14 mouse cellular contexts compared by ENCODE assay signal in genomic region chr5:129533731-129534130, GRCm38 (mm10). TPM values are rescaled to one million over a fixed set of nuclear protein-coding genes. Genes with fewer than 3 reads are reported as not detected.
DNase-seq lines count a peak whose midpoint lies in the region; ATAC-seq and TF ChIP-seq lines count a peak whose summit lies in the region.
"Had no signal": no experiment of that assay in that cellular context is flagged by ENCODE, and none has a peak within 500 bp of the region (broad histone marks: within the 10 kb centered on the region; RNA-seq: fewer than 3 reads in every experiment).

No protein-coding gene starts in this region.

- H3K4me2 ChIP-seq in forebrain, embryonic 16.5 days (ENCODE audit: low read length) = no peak overlapping the region
- no peak overlapping the region for H3K4me2 ChIP-seq in forebrain, embryonic 12.5 days
- H3K4me2 ChIP-seq in intestine, embryonic 15.5 days (replicated peaks) = no peak overlapping the region
- no peak overlapping the region for H3K4me2 ChIP-seq in intestine, embryonic 16.5 days (ENCODE audit: low read depth, low read length)
- no peak overlapping the region for H3K4me2 ChIP-seq in stomach, postnatal 0 days (replicated peaks; ENCODE audit: low read depth)
- H3K4me2 ChIP-seq: hindbrain, embryonic 15.5 days; liver, embryonic 13.5 days had no signal

- no peaks in the 10 kb centered on the region for H3K9me3 ChIP-seq in forebrain, embryonic 16.5 days (ENCODE audit: control insufficient read depth, low read length)
- no peaks in the 10 kb centered on the region for H3K9me3 ChIP-seq in forebrain, embryonic 12.5 days
- no peaks in the 10 kb centered on the region for H3K9me3 ChIP-seq in intestine, embryonic 15.5 days
- H3K9me3 ChIP-seq in intestine, embryonic 16.5 days (ENCODE audit: control insufficient read depth, low read length) = no peaks in the 10 kb centered on the region
- H3K9me3 ChIP-seq in stomach, postnatal 0 days (ENCODE audit: control insufficient read depth, low read length) = no peaks in the 10 kb centered on the region
- H3K9me3 ChIP-seq: hindbrain, embryonic 15.5 days; liver, embryonic 13.5 days; megakaryocyte, embryonic 14.5 days had no signal

- TF ChIP-seq CTCF in stomach, postnatal 0 days (IDR thresholded peaks at IDR 0.05; ENCODE audit: low read depth) = no peak

- H3K27me3 ChIP-seq in forebrain, embryonic 16.5 days (replicated peaks; ENCODE audit: control insufficient read depth, insufficient read depth, low read length) = no peaks in the 10 kb centered on the region
- H3K27me3 ChIP-seq in forebrain, embryonic 12.5 days = no peaks in the 10 kb centered on the region
- no peaks in the 10 kb centered on the region for H3K27me3 ChIP-seq in intestine, embryonic 15.5 days (replicated peaks)
- H3K27me3 ChIP-seq in intestine, embryonic 16.5 days (replicated peaks; ENCODE audit: control insufficient read depth, insufficient read depth, low read length) = no peaks in the 10 kb centered on the region
- no peaks in the 10 kb centered on the region for H3K27me3 ChIP-seq in stomach, postnatal 0 days (ENCODE audit: control insufficient read depth, insufficient read depth, low read length)
- H3K27me3 ChIP-seq: hindbrain, embryonic 15.5 days; liver, embryonic 13.5 days; megakaryocyte, embryonic 14.5 days had no signal

- 95% methylated on average over 3 of the region's 3 CpGs for WGBS in forebrain, embryonic 16.5 days
- 92% methylated on average over 3 of the region's 3 CpGs for WGBS in forebrain, embryonic 12.5 days
- WGBS in intestine, embryonic 15.5 days = 74% methylated on average over 3 of the region's 3 CpGs
- 85% methylated on average over 3 of the region's 3 CpGs for whole genome bisulfite sequencing in intestine, embryonic 16.5 days
- 64% methylated on average over 3 of the region's 3 CpGs for WGBS in stomach, postnatal 0 days

- H3K9ac ChIP-seq in forebrain, embryonic 16.5 days (replicated peaks; ENCODE audit: low read depth, low read length) = no peak overlapping the region
- H3K9ac ChIP-seq in forebrain, embryonic 12.5 days = no peak overlapping the region
- H3K9ac ChIP-seq in intestine, embryonic 15.5 days = no peak overlapping the region
- no peak overlapping the region for H3K9ac ChIP-seq in intestine, embryonic 16.5 days (ENCODE audit: low read depth, low read length)
- no peak overlapping the region for H3K9ac ChIP-seq in stomach, postnatal 0 days (ENCODE audit: low read length)
- H3K9ac ChIP-seq: hindbrain, embryonic 15.5 days; liver, embryonic 13.5 days had no signal

- H3K27ac ChIP-seq in forebrain, embryonic 16.5 days (ENCODE audit: low read length) = peak overlapping the region; percentile 4; the same call in 1 of the 2 replicates
- H3K27ac ChIP-seq in forebrain, embryonic 12.5 days = no peak overlapping the region
- H3K27ac ChIP-seq in intestine, embryonic 15.5 days = no peak overlapping the region
- no peak overlapping the region; the same call in 1 of the 2 replicates for H3K27ac ChIP-seq in intestine, embryonic 16.5 days (ENCODE audit: low read length)
- peak overlapping the region; percentile 67 for H3K27ac ChIP-seq in stomach, postnatal 0 days (replicated peaks)
- H3K27ac ChIP-seq: hindbrain, embryonic 15.5 days; liver, embryonic 13.5 days had no signal

- TF ChIP-seq EP300 in stomach, postnatal 0 days (optimal IDR thresholded peaks at IDR 0.05) = no peak

- H3K36me3 ChIP-seq in forebrain, embryonic 16.5 days (ENCODE audit: control insufficient read depth, insufficient read depth) = peaks cover 2% of the 10 kb centered on the region; the same call in 1 of the 2 replicates
- H3K36me3 ChIP-seq in forebrain, embryonic 12.5 days (replicated peaks) = peaks cover 39% of the 10 kb centered on the region
- H3K36me3 ChIP-seq in intestine, embryonic 15.5 days = peaks cover 14% of the 10 kb centered on the region; the same call in 1 of the 2 replicates
- peaks cover 11% of the 10 kb centered on the region; the same call in 1 of the 2 replicates for H3K36me3 ChIP-seq in intestine, embryonic 16.5 days (ENCODE audit: control insufficient read depth, insufficient read depth, low read length)
- H3K36me3 ChIP-seq in stomach, postnatal 0 days (ENCODE audit: control insufficient read depth, insufficient read depth, low read length) = peaks cover 5% of the 10 kb centered on the region

- H3K4me3 ChIP-seq in forebrain, embryonic 16.5 days (replicated peaks; ENCODE audit: low read length) = no peak overlapping the region
- H3K4me3 ChIP-seq in forebrain, embryonic 12.5 days (replicated peaks) = no peak overlapping the region
- H3K4me3 ChIP-seq in intestine, embryonic 15.5 days (replicated peaks) = no peak overlapping the region
- H3K4me3 ChIP-seq in intestine, embryonic 16.5 days (ENCODE audit: low read length) = no peak overlapping the region
- no peak overlapping the region for H3K4me3 ChIP-seq in stomach, postnatal 0 days (ENCODE audit: low read depth, low read length)
- H3K4me3 ChIP-seq: hindbrain, embryonic 15.5 days; liver, embryonic 13.5 days had no signal

- no peak for ATAC-seq in forebrain, embryonic 16.5 days
- no peak for ATAC-seq in forebrain, embryonic 12.5 days (ENCODE audit: low FRiP score)
- ATAC-seq in intestine, embryonic 15.5 days = 0 out of 2 replicates have a peak, but pooled peaks have one; percentile 45
- ATAC-seq in intestine, embryonic 16.5 days = no peak
- ATAC-seq in stomach, postnatal 0 days (ENCODE audit: low FRiP score, low TSS enrichment) = peak; percentile 69
- no peak for ATAC-seq in monocyte, adult 5-6 weeks (replicated peaks; ENCODE audit: insufficient number of reproducible peaks, low FRiP score, low TSS enrichment, poor library complexity, severe bottlenecking)
- ATAC-seq: midbrain, embryonic 16.5 days had no signal

- peaks cover 5% of the 10 kb centered on the region; the same call in 1 of the 2 replicates for H3K4me1 ChIP-seq in forebrain, embryonic 16.5 days (replicated peaks; ENCODE audit: control insufficient read depth, insufficient read depth, low read length)
- H3K4me1 ChIP-seq in forebrain, embryonic 12.5 days = no peaks in the 10 kb centered on the region
- H3K4me1 ChIP-seq in intestine, embryonic 15.5 days (replicated peaks) = no peaks in the 10 kb centered on the region
- H3K4me1 ChIP-seq in intestine, embryonic 16.5 days (ENCODE audit: control insufficient read depth, insufficient read depth, low read length) = no peaks in the 10 kb centered on the region
- H3K4me1 ChIP-seq in stomach, postnatal 0 days (replicated peaks; ENCODE audit: control insufficient read depth, insufficient read depth) = no peaks in the 10 kb centered on the region
- H3K4me1 ChIP-seq: hindbrain, embryonic 15.5 days had no signal

- peak; percentile 65 for DNase-seq in adrenal gland, postnatal 10 days
- no peak for DNase-seq in stomach, postnatal 0 days (ENCODE audit: low spot score)
- DNase-seq: B cell, adult 2 months; liver, embryonic 13.5 days; right cerebral cortex, postnatal 14 days; thymus, postnatal 14 days had no signal

RNA-seq across cellular contexts. Expression of gene Sfswap, which starts 32.7 kb away (rescaled TPM):
- 55.4 and 56.3 TPM in 2 replicates for polyA plus RNA-seq in forebrain, embryonic 16.5 days (2015; fragmentation: Nextera tagmentation; extraction: Ambion mirVana)
- polyA plus RNA-seq in forebrain, embryonic 12.5 days (2016; fragmentation: Nextera tagmentation; extraction: Ambion mirVana) = 62.8 and 65.6 TPM in 2 replicates
- polyA plus RNA-seq in intestine, embryonic 15.5 days (2015; fragmentation: Nextera tagmentation; extraction: Ambion mirVana) = 29.2 and 32.5 TPM in 2 replicates
- polyA plus RNA-seq in intestine, embryonic 16.5 days (2015; fragmentation: Nextera tagmentation; extraction: Ambion mirVana) = 26.4 and 28.1 TPM in 2 replicates
- total RNA-seq in adrenal gland, postnatal 10 days (2021) = 10 to 100 TPM; 51.7 to 66.0 TPM
- polyA plus RNA-seq in stomach, postnatal 0 days (2015; fragmentation: Nextera tagmentation; extraction: Ambion mirVana) = 21.3 and 21.7 TPM in 2 replicates
- 104 to 140 TPM (median 114 TPM) in 3 replicates for total RNA-seq in monocyte, adult 5-6 weeks (2017)

RNA-seq across cellular contexts. Expression of gene Mmp17, which starts 50.2 kb away (rescaled TPM):
- 17.7 and 20.2 TPM in 2 replicates for polyA plus RNA-seq in forebrain, embryonic 16.5 days (2015; fragmentation: Nextera tagmentation; extraction: Ambion mirVana)
- 8.4 and 10.4 TPM in 2 replicates for polyA plus RNA-seq in forebrain, embryonic 12.5 days (2016; fragmentation: Nextera tagmentation; extraction: Ambion mirVana)
- polyA plus RNA-seq in intestine, embryonic 15.5 days (2015; fragmentation: Nextera tagmentation; extraction: Ambion mirVana) = 4.0 and 4.6 TPM in 2 replicates
- 3.6 and 4.8 TPM in 2 replicates for polyA plus RNA-seq in intestine, embryonic 16.5 days (2015; fragmentation: Nextera tagmentation; extraction: Ambion mirVana)
- 1 to 10 TPM; 1.3 to 2.4 TPM for total RNA-seq in adrenal gland, postnatal 10 days (2021)
- 2.2 and 2.6 TPM in 2 replicates for polyA plus RNA-seq in stomach, postnatal 0 days (2015; fragmentation: Nextera tagmentation; extraction: Ambion mirVana)
- total RNA-seq in monocyte, adult 5-6 weeks (2017) = 0.10 to 0.29 TPM in 2 of 3 replicates, not detected in the other

Comparison
In these comparisons a context has a peak if more than half of its experiments do, and no peak if none do; other contexts are left out.
1. ATAC-seq: peak in intestine, embryonic 15.5 days (single experiment) and stomach, postnatal 0 days (single experiment); none in forebrain, embryonic 16.5 days (single experiment), forebrain, embryonic 12.5 days (single experiment), intestine, embryonic 16.5 days (single experiment) and monocyte, adult 5-6 weeks (single experiment).
2. H3K27ac ChIP-seq: peak in forebrain, embryonic 16.5 days (single experiment) and stomach, postnatal 0 days (single experiment); none in forebrain, embryonic 12.5 days (single experiment), intestine, embryonic 15.5 days (single experiment) and intestine, embryonic 16.5 days (single experiment).